16 mouse cellular contexts compared by ENCODE assay signal in the genomic region with DNA sequence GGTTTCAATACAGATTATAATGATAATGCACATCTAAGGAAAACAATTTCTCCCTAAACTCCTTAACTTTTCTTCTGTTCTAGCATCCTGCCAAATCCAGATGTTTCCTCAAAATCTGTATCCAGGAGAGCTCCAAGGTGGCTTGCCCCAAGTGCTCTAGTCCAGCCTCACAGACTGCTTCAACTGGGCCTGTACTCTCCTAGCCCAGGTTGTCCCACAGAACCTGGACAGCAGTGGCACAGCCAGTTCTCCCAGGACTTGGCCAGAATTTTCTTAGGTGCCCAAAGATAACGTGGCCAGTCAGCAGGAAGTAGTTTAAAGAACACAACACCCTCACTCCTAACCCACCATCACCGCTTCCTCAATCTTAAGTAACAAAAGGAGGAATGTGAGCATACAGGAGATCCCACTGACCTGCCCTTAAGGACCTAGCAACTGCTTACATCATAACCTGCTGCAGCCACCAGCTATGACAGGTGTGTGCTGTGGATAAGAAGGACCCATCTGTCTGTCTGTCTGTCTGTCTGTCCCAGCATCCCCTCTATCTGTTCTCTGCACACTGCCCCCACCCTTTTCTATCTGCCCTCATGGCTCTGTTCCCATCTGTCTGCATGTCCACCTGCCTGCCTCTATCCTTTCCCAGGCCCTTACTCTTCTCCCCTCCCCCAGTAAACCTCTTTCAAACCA.
DNase-seq lines count a peak whose midpoint lies in the region; ATAC-seq and TF ChIP-seq lines count a peak whose summit lies in the region.
"Had no signal": no experiment of that assay in that cellular context is flagged by ENCODE, and none has a peak within 500 bp of the region (broad histone marks: within the 10 kb centered on the region; RNA-seq: fewer than 3 reads in every experiment).

No protein-coding gene starts in this region.

- H3K9ac ChIP-seq in lung, embryonic 15.5 days: no peak overlapping the region
- H3K9ac ChIP-seq in stomach, postnatal 0 days (ENCODE audit: low read length): no peak overlapping the region

- TF ChIP-seq EP300 in stomach, postnatal 0 days (optimal IDR thresholded peaks at IDR 0.05): no peak

- 0 out of 2 replicates have a peak, but pooled peaks have one; percentile 43 for ATAC-seq in lung, embryonic 15.5 days (ENCODE audit: borderline replicate concordance, extremely low read depth, low FRiP score, low TSS enrichment)
- peak; percentile 89 for ATAC-seq in megakaryocyte progenitor cell, adult 5-6 weeks (replicated peaks; ENCODE audit: poor library complexity)
- 0 out of 2 replicates have a peak, but pooled peaks have one; percentile 44 for ATAC-seq in stomach, postnatal 0 days (ENCODE audit: low FRiP score, low TSS enrichment)
- ATAC-seq: forebrain, embryonic 16.5 days; inflammation-experienced regulatory T-cells, adult 6 months had no signal

- H3K27me3 ChIP-seq in lung, embryonic 15.5 days: no peaks in the 10 kb centered on the region
- no peaks in the 10 kb centered on the region for H3K27me3 ChIP-seq in stomach, postnatal 0 days (ENCODE audit: control insufficient read depth, insufficient read depth, low read length)

- H3K4me2 ChIP-seq in lung, embryonic 15.5 days: no peak overlapping the region
- no peak overlapping the region for H3K4me2 ChIP-seq in stomach, postnatal 0 days (replicated peaks; ENCODE audit: low read depth)

- H3K4me3 ChIP-seq in lung, embryonic 15.5 days: no peak overlapping the region
- H3K4me3 ChIP-seq in stomach, postnatal 0 days (ENCODE audit: low read depth, low read length): no peak overlapping the region
- H3K4me3 ChIP-seq in layer of hippocampus, adult 2 months: no peak overlapping the region
- H3K4me3 ChIP-seq: limb, embryonic 10.5 days; midbrain, embryonic 10.5 days had no signal

- DNase-seq in lung, postnatal 14 days: no peak
- peak; percentile 85 for DNase-seq in liver
- DNase-seq in stomach, postnatal 0 days (ENCODE audit: low spot score): no peak
- no peak for DNase-seq in neural tube, embryonic 10.5 days (ENCODE audit: extremely low spot score, low spot score)
- no peak for DNase-seq in layer of hippocampus, adult 2 months (ENCODE audit: low spot score in 2 of 2)
- no peak for DNase-seq in thymus, postnatal 10 days (ENCODE audit: low spot score in 2 of 2)
- DNase-seq: cerebellum, adult 8-10 months; kidney, postnatal 14 days; retina, postnatal 1 day; thymus, postnatal 14 days had no signal

- no peak for TF ChIP-seq CTCF in stomach, postnatal 0 days (IDR thresholded peaks at IDR 0.05; ENCODE audit: low read depth)
- TF ChIP-seq CTCF in layer of hippocampus, adult 2 months (conservative IDR thresholded peaks at IDR 0.05): no peak

- peaks cover 28% of the 10 kb centered on the region for H3K4me1 ChIP-seq in lung, embryonic 15.5 days
- H3K4me1 ChIP-seq in stomach, postnatal 0 days (replicated peaks; ENCODE audit: control insufficient read depth, insufficient read depth): peaks cover 20% of the 10 kb centered on the region
- H3K4me1 ChIP-seq: limb, embryonic 10.5 days had no signal

- H3K27ac ChIP-seq in lung, embryonic 15.5 days: no peak overlapping the region
- H3K27ac ChIP-seq in stomach, postnatal 0 days (replicated peaks): no peak overlapping the region
- H3K27ac ChIP-seq in layer of hippocampus, adult 2 months: no peak overlapping the region
- H3K27ac ChIP-seq: limb, embryonic 10.5 days; midbrain, embryonic 10.5 days had no signal

- 59% methylated on average over 2 of the region's 2 CpGs for WGBS in lung, embryonic 15.5 days
- WGBS in stomach, postnatal 0 days: 62% methylated on average over 2 of the region's 2 CpGs

- no peaks in the 10 kb centered on the region for H3K36me3 ChIP-seq in lung, embryonic 15.5 days
- no peaks in the 10 kb centered on the region for H3K36me3 ChIP-seq in stomach, postnatal 0 days (ENCODE audit: control insufficient read depth, insufficient read depth, low read length)
- H3K36me3 ChIP-seq: limb, embryonic 10.5 days; midbrain, embryonic 10.5 days had no signal

- no peaks in the 10 kb centered on the region for H3K9me3 ChIP-seq in lung, embryonic 15.5 days
- no peaks in the 10 kb centered on the region for H3K9me3 ChIP-seq in stomach, postnatal 0 days (ENCODE audit: control insufficient read depth, low read length)
- H3K9me3 ChIP-seq: limb, embryonic 10.5 days; midbrain, embryonic 10.5 days had no signal
